Mouse (Mus musculus) forebrain, postnatal 0 days (tissue): ENCODE measurements around the gene Mrpl50. TPM values are rescaled to one million over a fixed set of nuclear protein-coding genes. Genes with fewer than 3 reads are reported as not detected.
"Not testable (repeated sequence)": the region's sequence is repeated elsewhere in the genome, so short reads cannot be mapped to it uniquely, and the experiment has no call there.

ENCODE experiments used
- ATAC-seq: fragments of 200-750 bp; cut with Nextera tagmentation; 2 replicates; pipeline ENCODE4 v1.8.0; 2017; ENCODE audit warnings: mild to moderate bottlenecking, moderate library complexity
- DNase-seq: peaks from one replicate; pipeline ENCODE4 v3.0.0-alpha.2; 2015
- H3K27ac ChIP-seq: fragments of 300-500 bp; sonication (generic); 2 replicates; pipeline ENCODE4 v1.5.1; 2014; ENCODE audit warnings: low read depth, mild to moderate bottlenecking, antibody characterized with exemption, low read length, moderate library complexity, mixed read lengths
- H3K27me3 ChIP-seq: fragments of 300-500 bp; sonication (generic); 2 replicates; pipeline ENCODE4 v1.6.1; 2014; ENCODE audit warnings: mild to moderate bottlenecking, low read length, mixed read lengths; ENCODE audit not compliant: insufficient read depth
- H3K36me3 ChIP-seq: fragments of 300-500 bp; sonication (generic); 2 replicates; pipeline ENCODE4 v1.6.1; 2014; ENCODE audit warnings: mild to moderate bottlenecking, moderate library complexity; ENCODE audit not compliant: insufficient read depth
- H3K4me1 ChIP-seq: fragments of 300-500 bp; sonication (generic); 2 replicates; pipeline ENCODE4 v1.6.1; 2014; ENCODE audit warnings: antibody characterized with exemption; ENCODE audit not compliant: insufficient read depth
- H3K4me2 ChIP-seq: fragments of 300-500 bp; sonication (generic); 2 replicates; pipeline ENCODE4 v1.6.1; 2014; ENCODE audit warnings: low read depth, mild to moderate bottlenecking, moderate library complexity
- H3K4me3 ChIP-seq: fragments of 300-500 bp; sonication (generic); 2 replicates; pipeline ENCODE4 v1.5.1; 2014; ENCODE audit warnings: low read depth, low read length, mixed read lengths
- H3K9ac ChIP-seq: fragments of 300-500 bp; sonication (generic); 2 replicates; pipeline ENCODE4 v1.6.1; 2014; ENCODE audit warnings: mild to moderate bottlenecking
- H3K9me3 ChIP-seq: fragments of 300-500 bp; sonication (generic); 2 replicates; pipeline ENCODE4 v1.6.1; 2016; ENCODE audit warnings: low read length
- CTCF ChIP-seq: sonication (generic); IDR thresholded peaks from 2 replicates; pipeline ENCODE4 v1.5.1; 2016; ENCODE audit warnings: antibody characterized with exemption, control low read depth, low read depth
- WGBS: fragments of 180-500 bp; shearing (Covaris S2); extraction: QIAGEN DNeasy Blood & Tissue Kit; methylation state at CpG from one replicate; pipeline ENCODE4 v1.1.7; 2014; 5-methylcytosine and 5-hydroxymethylcytosine counted together
- polyA plus RNA-seq: library from polyadenylated mRNA; unstranded; fragments of >200 nt; fragmentation: Nextera tagmentation; extraction: Ambion mirVana; gene quantifications from 2 replicates; pipeline ENCODE4 v1.2.1, GENCODE M21; 2015
- total RNA-seq: library from RNA; depleted of rRNA; stranded (reverse); fragments of >200 nt; gene quantifications from 2 replicates; pipeline ENCODE4 v1.2.3, GENCODE M21; 2014

Mrpl50 gene
- total and polyA plus RNA-seq, 2 experiments from 2014 or later = 55.2 to 74.1 TPM

GRCm38 (mm10) chr4:49535675-49536294, 14.9 kb upstream of the Mrpl50 start:
- DNase-seq = no peak

GRCm38 (mm10) chr4:49535036-49535435, 14.1 kb upstream of the Mrpl50 start:
- H3K4me2 ChIP-seq = no peak overlapping the region
- peaks cover 9% of the 10 kb centered on the region for H3K36me3 ChIP-seq
- no peak for TF ChIP-seq CTCF
- no peaks in the 10 kb centered on the region for H3K4me1 ChIP-seq
- ATAC-seq (no peak), DNase-seq (no peak)
- 0 out of 2 replicates have a peak, but pooled peaks cover 8% of the 10 kb centered on the region for H3K9me3 ChIP-seq
- H3K9ac ChIP-seq = no peak overlapping the region
- H3K4me3 ChIP-seq = no peak overlapping the region
- H3K27ac ChIP-seq = no peak overlapping the region
- H3K27me3 ChIP-seq = no peaks in the 10 kb centered on the region
- WGBS = 91% methylated on average over 3 of the region's 3 CpGs

More at GRCm38 (mm10) chr4:49535675-49536294, 14.9 kb upstream of the Mrpl50 start:
- H3K4me2 ChIP-seq = no peak overlapping the region
- ATAC-seq = no peak
- peaks cover 2% of the 10 kb centered on the region for H3K36me3 ChIP-seq
- 0 out of 2 replicates have a peak, but pooled peaks cover 1% of the 10 kb centered on the region for H3K9me3 ChIP-seq
- H3K27ac ChIP-seq = no peak overlapping the region
- no peaks in the 10 kb centered on the region for H3K27me3 ChIP-seq
- no peak overlapping the region for H3K4me3 ChIP-seq
- no peak overlapping the region for H3K9ac ChIP-seq
- no peaks in the 10 kb centered on the region for H3K4me1 ChIP-seq
- TF ChIP-seq CTCF = no peak
- 96% methylated on average over 4 of the region's 4 CpGs for WGBS

GRCm38 (mm10) chr4:49522576-49522975, 1.7 kb upstream of the Mrpl50 start:
- 50% methylated on average over 9 of the region's 9 CpGs for WGBS
- Histone ChIP-seq H3K4me1 (peaks cover 10% of the 10 kb centered on the region; the same call in 1 of the 2 replicates), H3K9me3 (no peaks in the 10 kb centered on the region), H3K4me3 (no peak overlapping the region), H3K27me3 (no peaks in the 10 kb centered on the region), H3K27ac (no peak overlapping the region), H3K4me2 (peak overlapping the region; percentile 60; the same call in 1 of the 2 replicates), H3K9ac (no peak overlapping the region), H3K36me3 (0 out of 2 replicates have a peak, but pooled peaks cover 5% of the 10 kb centered on the region)
- ATAC-seq (no peak), DNase-seq (peak; percentile 37)
- TF ChIP-seq CTCF = no peak

GRCm38 (mm10) chr4:49521346-49521745, 453 bp upstream of the Mrpl50 start:
- no peak for DNase-seq
- 0 out of 2 replicates have a peak, but pooled peaks cover 5% of the 10 kb centered on the region for H3K36me3 ChIP-seq
- H3K4me3 ChIP-seq = peak overlapping the region; percentile 57
- peak overlapping the region; percentile 58 for H3K9ac ChIP-seq
- WGBS = under 1% methylated on average over 17 of the region's 17 CpGs
- no peaks in the 10 kb centered on the region for H3K9me3 ChIP-seq
- peak; percentile 32 for ATAC-seq
- H3K27me3 ChIP-seq = no peaks in the 10 kb centered on the region
- peak overlapping the region; percentile 60 for H3K4me2 ChIP-seq
- peak; percentile 41 for TF ChIP-seq CTCF
- peak overlapping the region; percentile 62 for H3K27ac ChIP-seq
- peaks cover 10% of the 10 kb centered on the region; the same call in 1 of the 2 replicates for H3K4me1 ChIP-seq

GRCm38 (mm10) chr4:49519476-49519875, 1.4 kb downstream of the Mrpl50 start:
- TF ChIP-seq CTCF = no peak
- Histone ChIP-seq H3K9me3 (no peaks in the 10 kb centered on the region), H3K27ac (no peak overlapping the region), H3K4me2 (peak overlapping the region; percentile 60), H3K9ac (no peak overlapping the region), H3K36me3 (0 out of 2 replicates have a peak, but pooled peaks cover 5% of the 10 kb centered on the region), H3K4me3 (no peak overlapping the region), H3K4me1 (peaks cover 10% of the 10 kb centered on the region; the same call in 1 of the 2 replicates), H3K27me3 (no peaks in the 10 kb centered on the region)
- WGBS = 79% methylated on average over 5 of the region's 5 CpGs
- ATAC-seq (no peak), DNase-seq (no peak)

- Histone ChIP-seq H3K27ac (no peak overlapping the region), H3K4me3 (no peak overlapping the region), H3K9ac (no peak overlapping the region), H3K4me1 (no peaks in the 10 kb centered on the region), H3K4me2 (no peak overlapping the region), H3K36me3 (peaks cover 17% of the 10 kb centered on the region), H3K27me3 (no peaks in the 10 kb centered on the region), H3K9me3 (no peaks in the 10 kb centered on the region)
- ATAC-seq (no peak), DNase-seq (no peak)
- 98% methylated on average over 6 of the region's 6 CpGs for WGBS
- no peak for TF ChIP-seq CTCF
Measured at GRCm38 (mm10) chr4:49514441-49514840, 6.5 kb downstream of the Mrpl50 start.

GRCm38 (mm10) chr4:49512636-49513035, 8.3 kb downstream of the Mrpl50 start:
- H3K4me3 ChIP-seq = no peak overlapping the region
- no peak overlapping the region for H3K4me2 ChIP-seq
- WGBS = 93% methylated on average over 4 of the region's 4 CpGs
- no peak for TF ChIP-seq CTCF
- DNase-seq (no peak), ATAC-seq (no peak)
- no peaks in the 10 kb centered on the region for H3K4me1 ChIP-seq
- peaks cover 14% of the 10 kb centered on the region for H3K36me3 ChIP-seq
- H3K9me3 ChIP-seq = no peaks in the 10 kb centered on the region
- H3K27me3 ChIP-seq = no peaks in the 10 kb centered on the region
- no peak overlapping the region for H3K9ac ChIP-seq
- no peak overlapping the region for H3K27ac ChIP-seq

GRCm38 (mm10) chr4:49510236-49510835, 10.6 kb downstream of the Mrpl50 start:
- ATAC-seq, DNase-seq, H3K4me1 ChIP-seq, H3K4me2 ChIP-seq, H3K9ac ChIP-seq, H3K4me3 ChIP-seq, H3K9me3 ChIP-seq, H3K27ac ChIP-seq, H3K27me3 ChIP-seq: not testable (repeated sequence)
- H3K36me3 ChIP-seq = peaks cover 14% of the 10 kb centered on the region
- WGBS = 96% methylated on average over 1 of the region's 1 CpGs
